Mouse (Mus musculus) embryonic facial prominence, embryonic 10.5 days (tissue): Measurements from ENCODE around the gene Traf3ip3. TPM values are rescaled to one million over a fixed set of nuclear protein-coding genes. Genes with fewer than 3 reads are reported as not detected.

Source experiments
- DNase-seq: peaks from one replicate; pipeline ENCODE4 v3.0.0-alpha.2; 2017; ENCODE audit warnings: low spot score
- H3K27ac ChIP-seq: fragments of 300-500 bp; sonication (generic); replicated peaks from 2 replicates; pipeline ENCODE4 v1.5.1; 2016; ENCODE audit warnings: mild to moderate bottlenecking
- H3K27me3 ChIP-seq: fragments of 300-500 bp; sonication (generic); replicated peaks from 2 replicates; pipeline ENCODE4 v1.6.1; 2016; ENCODE audit warnings: low read depth, mild to moderate bottlenecking; ENCODE audit not compliant: poor library complexity, severe bottlenecking
- H3K36me3 ChIP-seq: fragments of 300-500 bp; sonication (generic); replicated peaks from 2 replicates; pipeline ENCODE4 v1.6.1; 2016; ENCODE audit warnings: mild to moderate bottlenecking, moderate library complexity
- H3K4me1 ChIP-seq: fragments of 300-500 bp; sonication (generic); 2 replicates; pipeline ENCODE4 v1.6.1; 2016
- H3K4me3 ChIP-seq: fragments of 300-500 bp; sonication (generic); 2 replicates; pipeline ENCODE4 v1.5.1; 2016; ENCODE audit warnings: mild to moderate bottlenecking, moderate library complexity
- H3K9me3 ChIP-seq: fragments of 300-500 bp; sonication (generic); 2 replicates; pipeline ENCODE4 v1.6.1; 2016; ENCODE audit warnings: mild to moderate bottlenecking
- WGBS: fragments of 180-500 bp; shearing (Covaris S2); methylation state at CpG from one replicate; pipeline ENCODE4 v1.1.7; 2016; 5-methylcytosine and 5-hydroxymethylcytosine counted together
- polyA plus RNA-seq: library from polyadenylated mRNA; unstranded; fragments of >200 nt; fragmentation: Nextera tagmentation; extraction: Ambion mirVana; gene quantifications from 2 replicates; pipeline ENCODE4 v1.2.1, GENCODE M21; 2016

Gene Traf3ip3
- polyA plus RNA-seq, 1 experiment from 2014 or later, result 0.71 TPM

DNA sequence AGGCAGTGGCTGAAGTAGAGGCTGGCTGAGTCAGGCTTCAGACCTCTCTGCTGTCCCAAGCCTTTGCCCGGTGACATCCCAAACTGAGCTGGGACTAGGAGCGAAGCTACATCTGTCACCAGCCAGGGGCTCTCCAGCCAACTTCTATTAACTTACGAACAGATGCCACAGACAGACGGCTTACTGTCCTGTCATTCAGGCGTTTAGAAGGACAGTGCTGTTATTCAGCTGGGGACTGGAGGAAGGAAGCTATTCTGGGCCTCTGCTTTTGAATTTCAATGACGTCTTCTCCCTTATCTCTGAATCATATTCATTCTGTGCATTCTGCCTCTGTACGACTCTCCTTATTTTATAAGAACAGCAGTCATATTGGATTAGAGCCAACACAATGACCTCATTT is 50.4 kb downstream of the Traf3ip3 start:
- 41% methylated on average over 7 of the region's 7 CpGs for WGBS
- peaks cover 67% of the 10 kb centered on the region for H3K27me3 ChIP-seq
- no peak for DNase-seq
- peaks cover 31% of the 10 kb centered on the region for H3K4me1 ChIP-seq
- H3K36me3 ChIP-seq, result no peaks in the 10 kb centered on the region
- H3K27ac ChIP-seq, result no peak overlapping the region
- no peak overlapping the region for H3K4me3 ChIP-seq
- H3K9me3 ChIP-seq, result no peaks in the 10 kb centered on the region

- WGBS, result 68% methylated on average over 3 of the region's 3 CpGs
- Histone ChIP-seq H3K9me3 (no peaks in the 10 kb centered on the region), H3K27me3 (peaks cover 54% of the 10 kb centered on the region), H3K36me3 (no peaks in the 10 kb centered on the region), H3K4me1 (peaks cover 31% of the 10 kb centered on the region), H3K27ac (no peak overlapping the region), H3K4me3 (no peak overlapping the region)
- DNase-seq, result no peak
These were observed 52.3 kb downstream of the Traf3ip3 start for GRCm38 (mm10) chr1:193149231-193149630.

DNA sequence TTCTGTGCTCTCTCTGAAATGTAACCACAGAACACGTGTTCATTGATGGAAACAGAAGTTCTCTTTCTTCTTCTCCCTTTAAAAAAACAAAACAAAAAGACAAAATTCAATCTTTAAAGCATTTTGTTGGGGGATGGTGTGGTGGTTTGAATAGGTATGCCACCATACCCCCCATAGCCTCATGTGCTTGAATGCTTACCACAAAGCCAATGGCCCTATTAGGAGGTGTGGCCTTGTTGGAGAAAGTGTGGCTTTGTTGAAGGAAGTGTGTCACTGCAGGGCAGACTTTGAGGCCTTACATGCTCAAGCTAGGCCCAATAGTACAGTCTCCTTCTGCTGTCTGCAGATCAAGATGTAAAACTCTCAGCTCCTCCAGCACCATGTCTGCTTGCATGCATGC is 55.1 kb downstream of the Traf3ip3 start:
- DNase-seq, result no peak
- Histone ChIP-seq H3K4me3 (no peak overlapping the region), H3K4me1 (peaks cover 16% of the 10 kb centered on the region; the same call in 1 of the 2 replicates), H3K27me3 (peaks cover 26% of the 10 kb centered on the region), H3K27ac (no peak overlapping the region), H3K36me3 (no peaks in the 10 kb centered on the region), H3K9me3 (no peaks in the 10 kb centered on the region)
- WGBS, result 79% methylated on average over 1 of the region's 1 CpGs

DNA sequence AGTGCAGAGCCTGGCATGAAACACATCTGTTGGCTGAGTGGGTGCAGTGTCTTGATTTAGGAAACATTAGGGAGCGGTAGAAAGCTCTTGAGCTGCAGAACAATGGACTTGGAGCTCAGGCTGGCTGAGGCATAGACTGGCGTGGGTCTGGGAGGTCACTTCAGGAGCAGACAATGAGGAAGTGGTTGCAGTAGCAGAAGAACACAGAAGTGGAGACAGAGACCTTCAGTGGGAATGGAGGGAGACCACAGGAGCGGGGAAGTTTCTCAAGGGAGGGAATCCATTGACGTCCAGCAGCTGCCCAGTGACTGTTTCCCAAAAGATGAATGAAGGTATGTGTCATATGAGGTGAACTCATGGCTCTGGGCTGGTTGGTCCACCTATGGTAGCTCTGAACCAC is 56.4 kb downstream of the Traf3ip3 start:
- H3K27me3 ChIP-seq, result peaks cover 17% of the 10 kb centered on the region
- H3K27ac ChIP-seq, result no peak overlapping the region
- no peaks in the 10 kb centered on the region for H3K9me3 ChIP-seq
- WGBS, result 82% methylated on average over 4 of the region's 4 CpGs
- no peak overlapping the region for H3K4me3 ChIP-seq
- H3K36me3 ChIP-seq, result no peaks in the 10 kb centered on the region
- H3K4me1 ChIP-seq, result peaks cover 17% of the 10 kb centered on the region; the same call in 1 of the 2 replicates
- DNase-seq, result no peak

DNA sequence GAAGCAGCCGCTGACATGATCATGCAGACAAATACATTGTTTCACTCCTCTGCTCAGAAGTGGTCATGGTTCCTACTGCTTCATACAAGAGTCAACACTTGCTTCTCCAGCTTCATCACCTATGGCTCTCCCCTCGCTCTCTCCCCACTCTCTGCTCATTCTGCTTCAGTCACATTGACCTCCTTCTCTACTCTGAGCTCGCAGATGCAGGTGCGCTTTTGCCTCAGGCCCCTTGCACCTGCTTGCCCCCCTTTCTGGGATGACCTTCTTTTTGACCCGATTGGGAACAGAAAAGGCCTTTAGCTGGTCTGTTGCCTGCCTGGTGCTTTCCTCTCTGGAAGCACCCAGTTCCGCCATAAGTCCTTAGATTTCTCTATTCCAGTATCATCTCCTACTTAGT is 57.0 kb downstream of the Traf3ip3 start:
- H3K36me3 ChIP-seq, result no peaks in the 10 kb centered on the region
- H3K27ac ChIP-seq, result no peak overlapping the region
- H3K9me3 ChIP-seq, result no peaks in the 10 kb centered on the region
- peaks cover 12% of the 10 kb centered on the region for H3K27me3 ChIP-seq
- peaks cover 19% of the 10 kb centered on the region; the same call in 1 of the 2 replicates for H3K4me1 ChIP-seq
- H3K4me3 ChIP-seq, result no peak overlapping the region
- WGBS, result 84% methylated on average over 6 of the region's 6 CpGs
- no peak for DNase-seq

GRCm38 (mm10) chr1:193142517-193143062 is 58.9 kb downstream of the Traf3ip3 start:
- Histone ChIP-seq H3K4me3 (no peak overlapping the region), H3K9me3 (no peaks in the 10 kb centered on the region), H3K36me3 (no peaks in the 10 kb centered on the region), H3K27me3 (peaks cover 12% of the 10 kb centered on the region; the same call in 1 of the 2 replicates), H3K4me1 (peaks cover 26% of the 10 kb centered on the region), H3K27ac (no peak overlapping the region)
- WGBS, result 86% methylated on average over 8 of the region's 8 CpGs
- DNase-seq, result no peak

DNA sequence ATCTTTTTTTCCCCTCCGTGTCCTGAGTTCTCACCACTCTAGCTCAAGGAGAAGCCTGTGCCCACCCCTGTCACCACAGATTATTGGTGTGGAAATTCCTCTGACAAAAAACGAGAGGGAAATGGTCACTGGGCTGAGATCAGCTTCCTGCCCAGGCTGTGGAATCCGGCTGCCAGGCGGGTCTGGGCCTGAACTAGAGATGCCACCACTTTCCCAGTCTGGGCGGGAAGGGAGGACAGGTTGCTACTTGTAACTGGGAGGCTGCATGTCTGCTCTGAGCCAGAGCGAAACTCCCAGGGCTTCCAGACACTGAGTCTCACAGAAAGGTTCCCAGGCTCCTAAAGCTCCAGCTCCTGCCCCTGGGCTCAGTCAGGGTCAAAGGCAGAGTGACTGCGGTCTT is 60.4 kb downstream of the Traf3ip3 start:
- peaks cover 12% of the 10 kb centered on the region; the same call in 1 of the 2 replicates for H3K27me3 ChIP-seq
- peaks cover 26% of the 10 kb centered on the region for H3K4me1 ChIP-seq
- peak; percentile 56 for DNase-seq
- H3K27ac ChIP-seq, result peak overlapping the region; percentile 52
- H3K4me3 ChIP-seq, result no peak overlapping the region
- no peaks in the 10 kb centered on the region for H3K9me3 ChIP-seq
- WGBS, result 69% methylated on average over 7 of the region's 7 CpGs
- no peaks in the 10 kb centered on the region for H3K36me3 ChIP-seq

GRCm38 (mm10) chr1:193138669-193139068 is 62.8 kb downstream of the Traf3ip3 start:
- no peak for DNase-seq
- Histone ChIP-seq H3K36me3 (no peaks in the 10 kb centered on the region), H3K27me3 (0 out of 2 replicates have a peak, but pooled peaks cover 6% of the 10 kb centered on the region), H3K4me1 (peaks cover 26% of the 10 kb centered on the region), H3K9me3 (no peaks in the 10 kb centered on the region), H3K4me3 (no peak overlapping the region), H3K27ac (no peak overlapping the region)
- WGBS, result 64% methylated on average over 3 of the region's 3 CpGs

GRCm38 (mm10) chr1:193138087-193138486 is 63.4 kb downstream of the Traf3ip3 start:
- no peak for DNase-seq
- 34% methylated on average over 7 of the region's 7 CpGs for WGBS
- Histone ChIP-seq H3K4me1 (peaks cover 26% of the 10 kb centered on the region), H3K4me3 (no peak overlapping the region), H3K9me3 (no peaks in the 10 kb centered on the region), H3K36me3 (no peaks in the 10 kb centered on the region), H3K27me3 (0 out of 2 replicates have a peak, but pooled peaks cover 6% of the 10 kb centered on the region), H3K27ac (no peak overlapping the region)

- no peak for DNase-seq
- Histone ChIP-seq H3K27ac (no peak overlapping the region), H3K27me3 (0 out of 2 replicates have a peak, but pooled peaks cover 3% of the 10 kb centered on the region), H3K36me3 (no peaks in the 10 kb centered on the region), H3K9me3 (no peaks in the 10 kb centered on the region), H3K4me1 (peaks cover 18% of the 10 kb centered on the region), H3K4me3 (no peak overlapping the region)
- WGBS, result 83% methylated on average over 1 of the region's 1 CpGs
These were observed 67.8 kb downstream of the Traf3ip3 start for GRCm38 (mm10) chr1:193133726-193134125.

- no peak for DNase-seq
- Histone ChIP-seq H3K27me3 (no peaks in the 10 kb centered on the region), H3K4me3 (no peak overlapping the region), H3K4me1 (peaks cover 10% of the 10 kb centered on the region), H3K36me3 (peaks cover 9% of the 10 kb centered on the region), H3K9me3 (no peaks in the 10 kb centered on the region), H3K27ac (no peak overlapping the region)
These were observed 69.1 kb downstream of the Traf3ip3 start for GRCm38 (mm10) chr1:193132385-193132784.

- H3K27me3 ChIP-seq, result no peaks in the 10 kb centered on the region
These were observed 70.1 kb downstream of the Traf3ip3 start for GRCm38 (mm10) chr1:193131311-193131948.

DNA sequence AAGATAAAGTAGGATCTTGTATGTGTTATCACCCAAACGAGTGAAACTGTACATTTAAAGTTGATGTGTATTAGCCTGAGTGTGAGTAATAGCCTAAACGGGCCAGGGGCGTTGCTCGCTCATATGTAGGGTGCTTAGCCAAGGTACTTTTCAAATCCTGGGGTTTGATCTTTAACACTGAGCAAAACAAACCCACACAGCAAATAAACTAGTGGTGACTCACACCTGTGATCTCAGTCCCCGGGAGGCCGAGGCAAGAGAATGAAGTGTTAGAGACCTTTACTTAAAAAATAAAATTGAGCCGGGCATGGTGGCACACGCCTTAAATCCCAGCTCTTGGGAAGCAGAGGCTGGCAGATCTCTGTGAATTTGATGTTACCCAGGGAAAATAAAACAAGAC is 70.7 kb downstream of the Traf3ip3 start:
- peaks cover 10% of the 10 kb centered on the region for H3K4me1 ChIP-seq
- 86% methylated on average over 8 of the region's 8 CpGs for WGBS
- DNase-seq, result no peak
- H3K36me3 ChIP-seq, result peaks cover 24% of the 10 kb centered on the region
- H3K9me3 ChIP-seq, result no peaks in the 10 kb centered on the region
- peak overlapping the region; percentile 98 for H3K4me3 ChIP-seq
- peak overlapping the region; percentile 89; the same call in 1 of the 2 replicates for H3K27ac ChIP-seq
- no peaks in the 10 kb centered on the region for H3K27me3 ChIP-seq

More at GRCm38 (mm10) chr1:193131311-193131948, 70.1 kb downstream of the Traf3ip3 start:
- DNase-seq, result no peak
- H3K9me3 ChIP-seq, result no peaks in the 10 kb centered on the region
- H3K4me1 ChIP-seq, result peaks cover 10% of the 10 kb centered on the region
- 84% methylated on average over 6 of the region's 6 CpGs for WGBS
- H3K36me3 ChIP-seq, result peaks cover 19% of the 10 kb centered on the region
- H3K27ac ChIP-seq, result no peak overlapping the region
- no peak overlapping the region for H3K4me3 ChIP-seq
